Mouse (Mus musculus) stomach, postnatal 0 days (tissue): ENCODE measurements around the gene Col10a1. TPM values are rescaled to one million over a fixed set of nuclear protein-coding genes. Genes with fewer than 3 reads are reported as not detected.
"Not testable (repeated sequence)": the region's sequence is repeated elsewhere in the genome, so short reads cannot be mapped to it uniquely, and the experiment has no call there.

Source experiments
- ATAC-seq: fragments of 200-750 bp; cut with Nextera tagmentation; 2 replicates; pipeline ENCODE4 v1.8.0; 2017; ENCODE audit not compliant: low FRiP score, low TSS enrichment
- DNase-seq: peaks from one replicate; pipeline ENCODE4 v3.0.0-alpha.2; 2016; ENCODE audit warnings: low spot score
- H3K27ac ChIP-seq: fragments of 300-500 bp; sonication (generic); replicated peaks from 2 replicates; pipeline ENCODE4 v1.5.1; 2014; ENCODE audit warnings: mild to moderate bottlenecking, control low read depth
- H3K27me3 ChIP-seq: fragments of 300-500 bp; sonication (generic); 2 replicates; pipeline ENCODE4 v1.6.1; 2014; ENCODE audit warnings: low read length; ENCODE audit not compliant: control insufficient read depth, insufficient read depth
- H3K36me3 ChIP-seq: fragments of 300-500 bp; sonication (generic); 2 replicates; pipeline ENCODE4 v1.6.1; 2014; ENCODE audit warnings: low read length, mixed read lengths; ENCODE audit not compliant: control insufficient read depth, insufficient read depth
- H3K4me1 ChIP-seq: fragments of 300-500 bp; sonication (generic); replicated peaks from 2 replicates; pipeline ENCODE4 v1.6.1; 2014; ENCODE audit warnings: antibody characterized with exemption; ENCODE audit not compliant: control insufficient read depth, insufficient read depth
- H3K4me2 ChIP-seq: fragments of 300-500 bp; sonication (generic); replicated peaks from 2 replicates; pipeline ENCODE4 v1.6.1; 2014; ENCODE audit warnings: low read depth, mild to moderate bottlenecking, control low read depth, moderate library complexity
- H3K4me3 ChIP-seq: fragments of 300-500 bp; sonication (generic); 2 replicates; pipeline ENCODE4 v1.5.1; 2014; ENCODE audit warnings: low read depth, low read length, control low read depth
- H3K9ac ChIP-seq: fragments of 300-500 bp; sonication (generic); 2 replicates; pipeline ENCODE4 v1.6.1; 2014; ENCODE audit warnings: mild to moderate bottlenecking, low read length, control low read depth, mixed read lengths
- H3K9me3 ChIP-seq: fragments of 300-500 bp; sonication (generic); 2 replicates; pipeline ENCODE4 v1.6.1; 2016; ENCODE audit warnings: low read length; ENCODE audit not compliant: control insufficient read depth
- CTCF ChIP-seq: IDR thresholded peaks from 2 replicates; pipeline ENCODE4 v1.5.1; 2016; ENCODE audit warnings: antibody characterized with exemption, low read depth, mild to moderate bottlenecking, moderate library complexity
- EP300 ChIP-seq: optimal IDR thresholded peaks from 2 replicates; pipeline ENCODE3; 2016; ENCODE audit warnings: antibody characterized with exemption
- WGBS: fragments of 180-500 bp; shearing (Covaris S2); extraction: QIAGEN DNeasy Blood & Tissue Kit; methylation state at CpG from one replicate; pipeline ENCODE4 v1.1.7; 2014; 5-methylcytosine and 5-hydroxymethylcytosine counted together
- polyA plus RNA-seq: library from polyadenylated mRNA; unstranded; fragments of >200 nt; fragmentation: Nextera tagmentation; extraction: Ambion mirVana; gene quantifications from 2 replicates; pipeline ENCODE4 v1.2.1, GENCODE M21; 2015

Gene Col10a1
- polyA plus RNA-seq, 1 experiment from 2014 or later, result 0.04 TPM

DNA sequence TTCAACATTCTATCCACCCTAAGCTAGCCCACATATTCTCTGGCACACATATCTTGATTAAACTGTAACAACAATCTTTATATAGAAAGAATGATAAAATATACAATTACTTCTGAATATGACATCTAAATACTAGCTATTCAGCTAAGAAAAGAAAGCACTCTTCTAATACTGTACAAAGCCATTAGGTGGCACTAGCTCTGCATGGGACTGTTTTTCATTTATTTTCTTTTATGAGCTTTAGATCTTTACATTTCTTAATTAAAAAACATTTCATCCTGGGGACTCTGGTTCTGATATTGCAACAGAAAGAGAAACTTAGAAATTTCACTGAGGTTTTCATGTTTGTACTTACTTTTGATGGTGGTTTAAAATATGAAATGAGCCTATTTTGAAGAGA is 42.0 kb downstream of the Col10a1 start:
- no peak overlapping the region for H3K4me2 ChIP-seq
- DNase-seq (no peak), ATAC-seq (no peak)
- no peaks in the 10 kb centered on the region for H3K27me3 ChIP-seq
- H3K4me1 ChIP-seq, result no peaks in the 10 kb centered on the region
- H3K9ac ChIP-seq, result no peak overlapping the region
- H3K36me3 ChIP-seq, result no peaks in the 10 kb centered on the region
- H3K4me3 ChIP-seq, result no peak overlapping the region
- H3K27ac ChIP-seq, result no peak overlapping the region
- TF ChIP-seq EP300 (no peak), CTCF (peak; percentile 83)
- no peaks in the 10 kb centered on the region for H3K9me3 ChIP-seq

DNA sequence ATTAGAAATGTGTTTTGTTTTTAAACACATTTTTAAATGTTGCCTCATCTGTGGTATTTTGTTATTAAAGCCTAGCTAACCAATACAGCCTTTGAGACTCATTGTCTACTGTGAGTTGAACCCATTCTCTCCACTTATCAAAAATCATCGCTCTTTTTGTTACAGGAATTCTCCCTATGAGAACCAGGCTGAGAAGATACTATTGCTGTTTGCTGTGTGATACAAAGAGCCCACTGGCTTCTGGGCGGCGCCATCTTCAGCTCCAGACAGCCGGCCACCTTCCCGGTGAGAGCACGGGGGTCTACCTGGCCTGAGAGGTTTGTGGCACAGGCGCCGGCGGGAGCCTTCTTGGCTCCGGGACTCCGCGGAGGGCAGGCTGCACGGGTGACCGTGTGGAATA is 44.4 kb downstream of the Col10a1 start:
- 92% methylated on average over 6 of the region's 14 CpGs for WGBS
- not testable (repeated sequence) for DNase-seq, H3K4me2 ChIP-seq, H3K9me3 ChIP-seq, H3K36me3 ChIP-seq, H3K4me3 ChIP-seq, ATAC-seq, H3K27ac ChIP-seq, H3K27me3 ChIP-seq, H3K4me1 ChIP-seq, H3K9ac ChIP-seq

Other genes starting within 250 kb of the Col10a1 start
- 7.5 and 8.3 TPM in 2 replicates for gene Dse, start 182.3 kb upstream of the Col10a1 start, polyA plus RNA-seq
- 46.7 and 49.1 TPM in 2 replicates for gene Tspyl1, start 107.8 kb upstream of the Col10a1 start, polyA plus RNA-seq
- 11.9 and 12.8 TPM in 2 replicates for gene Tspyl4, start 92.5 kb upstream of the Col10a1 start, polyA plus RNA-seq
- gene Nt5dc1, start 28.6 kb downstream of the Col10a1 start, polyA plus RNA-seq, result 11.2 and 12.4 TPM in 2 replicates
- gene Frk, start 93.4 kb downstream of the Col10a1 start, polyA plus RNA-seq, result 10.4 and 11.2 TPM in 2 replicates